ENCODE assay signal across 8 mouse cellular contexts in genomic region chr19:21778147-21778917, GRCm38 (mm10). TPM values are rescaled to one million over a fixed set of nuclear protein-coding genes. Genes with fewer than 3 reads are reported as not detected.
DNase-seq lines count a peak whose midpoint lies in the region; ATAC-seq lines count a peak whose summit lies in the region.

Cemip2 (plus strand) TSS chr19:21778342.

- peak within 1 kb of the TSS; percentile 97 for H3K4me3 ChIP-seq in hindbrain, embryonic 15.5 days

- H3K36me3 ChIP-seq in hindbrain, embryonic 15.5 days, result no peaks in the 10 kb centered on the region

- peak; percentile 87 for DNase-seq in WW6 (ENCODE audit: low read depth, low spot score)
- peak; percentile 96 to 98 for DNase-seq in cerebellum, postnatal 36 days
- peak; percentile 94 to 96 for DNase-seq in frontal cortex, postnatal 36 days (ENCODE audit: low spot score in 2 of 2)
- peak; percentile 89 for DNase-seq in left cerebral cortex, adult 11 months (ENCODE audit: low spot score)
- peak; percentile 97 for DNase-seq in lung, postnatal 36 days
- peak; percentile 97 for DNase-seq in retina, embryonic 14.5 days (ENCODE audit: low spot score)
- peak; percentile 92 to 93 for DNase-seq in thymus, postnatal 36 days

- WGBS in hindbrain, embryonic 15.5 days, result under 1% methylated on average over 69 of the region's 75 CpGs

- no peaks in the 10 kb centered on the region for H3K9me3 ChIP-seq in hindbrain, embryonic 15.5 days

- H3K27me3 ChIP-seq in hindbrain, embryonic 15.5 days, result no peaks in the 10 kb centered on the region

- H3K9ac ChIP-seq in hindbrain, embryonic 15.5 days, result peak within 1 kb of the TSS; percentile 92

- H3K27ac ChIP-seq in hindbrain, embryonic 15.5 days (replicated peaks), result peak within 1 kb of the TSS; percentile 95

- peaks cover 48% of the 10 kb centered on the region for H3K4me1 ChIP-seq in hindbrain, embryonic 15.5 days (replicated peaks)

- H3K4me2 ChIP-seq in hindbrain, embryonic 15.5 days, result peak within 1 kb of the TSS; percentile 89

- peak; percentile 94 for ATAC-seq in hindbrain, embryonic 15.5 days (ENCODE audit: low FRiP score, low read depth)

RNA-seq across cellular contexts. Expression of gene Cemip2, which starts in this region (rescaled TPM):
- 24.0 and 31.0 TPM in 2 replicates for polyA plus RNA-seq in hindbrain, embryonic 15.5 days (2015; fragmentation: Nextera tagmentation; extraction: Ambion mirVana)

Comparison
In these comparisons a context has a peak if more than half of its experiments do, and no peak if none do; other contexts are left out.
1. Peak in every context shown above with its lines: DNase-seq, ATAC-seq, H3K4me3 ChIP-seq and H3K27ac ChIP-seq.